In the genomic region with DNA sequence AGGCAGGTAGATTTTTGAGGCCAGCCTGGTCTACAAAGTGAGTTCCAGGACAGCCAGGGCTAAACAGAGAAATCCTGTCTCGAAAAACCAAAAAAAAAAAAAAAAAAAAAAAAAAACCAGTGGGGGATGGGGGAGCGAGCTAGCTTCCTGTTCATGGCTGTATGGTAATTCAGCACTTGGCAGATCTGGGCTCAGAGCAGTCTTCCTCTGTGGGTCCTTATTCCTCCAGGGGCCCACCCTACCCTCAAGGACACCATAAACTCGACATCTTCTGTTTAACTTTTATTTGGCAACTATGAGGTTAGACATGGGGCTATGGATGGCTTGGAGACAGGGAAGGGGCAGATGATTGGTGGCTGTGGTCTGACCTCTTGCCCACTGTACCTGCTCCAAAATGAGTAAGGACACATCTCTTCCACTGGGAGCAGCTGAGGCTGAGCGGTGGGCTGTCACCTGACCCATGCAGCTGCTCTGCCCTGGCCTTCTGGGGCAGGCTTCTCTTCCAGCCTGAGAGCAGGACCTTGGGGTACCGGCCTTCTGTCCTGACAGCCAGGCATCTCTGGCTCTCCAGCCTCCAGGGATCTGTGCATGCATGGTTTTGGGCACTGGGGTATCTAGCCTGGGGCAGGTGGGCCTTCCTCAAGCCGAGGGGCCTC, we compare ENCODE assay signal across 9 mouse cellular contexts. TPM values are rescaled to one million over a fixed set of nuclear protein-coding genes. Genes with fewer than 3 reads are reported as not detected.
DNase-seq lines count a peak whose midpoint lies in the region; ATAC-seq lines count a peak whose summit lies in the region.
"Had no signal": no experiment of that assay in that cellular context is flagged by ENCODE, and none has a peak within 500 bp of the region (broad histone marks: within the 10 kb centered on the region; RNA-seq: fewer than 3 reads in every experiment).

No protein-coding gene starts in this region.

- ATAC-seq in heart, embryonic 13.5 days (ENCODE audit: extremely low read depth, insufficient number of reproducible peaks, low FRiP score, low TSS enrichment): no peak
- no peak for ATAC-seq in intestine, embryonic 16.5 days

- H3K4me1 ChIP-seq in heart, embryonic 13.5 days: peaks cover 46% of the 10 kb centered on the region
- peaks cover 40% of the 10 kb centered on the region for H3K4me1 ChIP-seq in intestine, embryonic 16.5 days (ENCODE audit: control insufficient read depth, insufficient read depth, low read length)

- H3K4me3 ChIP-seq in heart, embryonic 13.5 days: no peak overlapping the region
- no peak overlapping the region for H3K4me3 ChIP-seq in intestine, embryonic 16.5 days (ENCODE audit: low read length)

- no peaks in the 10 kb centered on the region for H3K9me3 ChIP-seq in heart, embryonic 13.5 days
- H3K9me3 ChIP-seq in intestine, embryonic 16.5 days (ENCODE audit: control insufficient read depth, low read length): no peaks in the 10 kb centered on the region
- H3K9me3 ChIP-seq: neural tube, embryonic 15.5 days had no signal

- no peak overlapping the region for H3K27ac ChIP-seq in heart, embryonic 13.5 days (replicated peaks)
- no peak overlapping the region for H3K27ac ChIP-seq in intestine, embryonic 16.5 days (ENCODE audit: low read length)

- DNase-seq in heart, adult 8-10 months (ENCODE audit: low spot score): no peak
- DNase-seq in thymus, postnatal 0 days (ENCODE audit: low spot score): peak; percentile 39
- no peak for DNase-seq in thymus, postnatal 36 days
- peak; percentile 71 for DNase-seq in naive thymus-derived CD4-positive, alpha-beta T cell, adult 2 months (ENCODE audit: low read depth)
- no peak for DNase-seq in layer of hippocampus, adult 9-10 months (ENCODE audit: low spot score)
- no peak for DNase-seq in left cerebral cortex, postnatal 4 days

- intact Hi-C loops in left cerebral cortex, postnatal 4 days (cut with DNase I): no loop called here

- H3K4me2 ChIP-seq in heart, embryonic 13.5 days: peak overlapping the region; percentile 93; the same call in 1 of the 2 replicates
- H3K4me2 ChIP-seq in intestine, embryonic 16.5 days (ENCODE audit: low read depth, low read length): no peak overlapping the region

- H3K27me3 ChIP-seq in heart, embryonic 13.5 days (replicated peaks): peaks cover 52% of the 10 kb centered on the region
- H3K27me3 ChIP-seq in intestine, embryonic 16.5 days (replicated peaks; ENCODE audit: control insufficient read depth, insufficient read depth, low read length): peaks cover 4% of the 10 kb centered on the region

- WGBS in heart, embryonic 13.5 days: 68% methylated on average over 6 of the region's 6 CpGs
- 72% methylated on average over 6 of the region's 6 CpGs for WGBS in intestine, embryonic 16.5 days

- peaks cover 20% of the 10 kb centered on the region for H3K36me3 ChIP-seq in heart, embryonic 13.5 days
- peaks cover 8% of the 10 kb centered on the region; the same call in 1 of the 2 replicates for H3K36me3 ChIP-seq in intestine, embryonic 16.5 days (ENCODE audit: control insufficient read depth, insufficient read depth, low read length)

- no peak overlapping the region for H3K9ac ChIP-seq in heart, embryonic 13.5 days
- peak overlapping the region; percentile 29; the same call in 1 of the 2 replicates for H3K9ac ChIP-seq in intestine, embryonic 16.5 days (ENCODE audit: low read depth, low read length)

RNA-seq across cellular contexts. Expression of gene 2310011J03Rik, which starts 0.8 kb away (rescaled TPM):
- 36.0 and 36.6 TPM in 2 replicates for polyA plus RNA-seq in heart, embryonic 13.5 days (2015; fragmentation: Nextera tagmentation; extraction: Ambion mirVana)
- 10 to 100 TPM; 14.3 to 19.8 (median 16.3) TPM for total RNA-seq in heart, adult 8-10 months (2022)
- 72.7 and 81.1 TPM in 2 replicates for polyA plus RNA-seq in thymus, postnatal 0 days (2015; fragmentation: Nextera tagmentation; extraction: Ambion mirVana)
- polyA plus RNA-seq in intestine, embryonic 16.5 days (2015; fragmentation: Nextera tagmentation; extraction: Ambion mirVana): 60.4 and 64.3 TPM in 2 replicates
- 10 to 100 TPM; 13.6 to 14.2 TPM for total RNA-seq in left cerebral cortex, postnatal 4 days (2021)

RNA-seq across cellular contexts. Expression of gene Pcsk4, which starts 8.2 kb away (rescaled TPM):
- polyA plus RNA-seq in heart, embryonic 13.5 days (2015; fragmentation: Nextera tagmentation; extraction: Ambion mirVana): 1.8 and 2.1 TPM in 2 replicates
- 1 to 10 TPM; 1.7 to 3.1 (median 2.7) TPM for total RNA-seq in heart, adult 8-10 months (2022)
- polyA plus RNA-seq in thymus, postnatal 0 days (2015; fragmentation: Nextera tagmentation; extraction: Ambion mirVana): 4.4 and 4.6 TPM in 2 replicates
- polyA plus RNA-seq in intestine, embryonic 16.5 days (2015; fragmentation: Nextera tagmentation; extraction: Ambion mirVana): 10.8 and 12.9 TPM in 2 replicates
- 10 to 100 TPM in 1 of 2 experiments, 1 to 10 TPM in 1; 8.1 to 10.5 TPM for total RNA-seq in left cerebral cortex, postnatal 4 days (2021)

RNA-seq across cellular contexts. Expression of gene Reep6, which starts 8.6 kb away (rescaled TPM):
- polyA plus RNA-seq in heart, embryonic 13.5 days (2015; fragmentation: Nextera tagmentation; extraction: Ambion mirVana): 2.6 and 4.4 TPM in 2 replicates
- 1 to 10 TPM; 3.1 to 7.6 (median 5.0) TPM for total RNA-seq in heart, adult 8-10 months (2022)
- polyA plus RNA-seq in thymus, postnatal 0 days (2015; fragmentation: Nextera tagmentation; extraction: Ambion mirVana): 0.26 and 0.30 TPM in 2 replicates
- 255 and 314 TPM in 2 replicates for polyA plus RNA-seq in intestine, embryonic 16.5 days (2015; fragmentation: Nextera tagmentation; extraction: Ambion mirVana)
- 10 to 100 TPM; 13.3 to 14.8 TPM for total RNA-seq in left cerebral cortex, postnatal 4 days (2021)

RNA-seq across cellular contexts. Expression of gene Apc2, which starts 25.4 kb away (rescaled TPM):
- polyA plus RNA-seq in heart, embryonic 13.5 days (2015; fragmentation: Nextera tagmentation; extraction: Ambion mirVana): 0.90 and 0.94 TPM in 2 replicates
- total RNA-seq in heart, adult 8-10 months (2022): 1 to 10 TPM; 2.2 to 3.1 (median 2.2) TPM
- 0.10 and 0.24 TPM in 2 replicates for polyA plus RNA-seq in thymus, postnatal 0 days (2015; fragmentation: Nextera tagmentation; extraction: Ambion mirVana)
- polyA plus RNA-seq in intestine, embryonic 16.5 days (2015; fragmentation: Nextera tagmentation; extraction: Ambion mirVana): 2.4 and 3.1 TPM in 2 replicates
- total RNA-seq in left cerebral cortex, postnatal 4 days (2021): 100 to 1,000 TPM; 398 to 400 TPM

RNA-seq across cellular contexts. Expression of gene Adamtsl5, which starts 27.1 kb away (rescaled TPM):
- 6.5 and 8.3 TPM in 2 replicates for polyA plus RNA-seq in heart, embryonic 13.5 days (2015; fragmentation: Nextera tagmentation; extraction: Ambion mirVana)
- 100 to 1,000 TPM in 2 of 4 experiments, 10 to 100 TPM in 2; 87.9 to 109 (median 99.6) TPM for total RNA-seq in heart, adult 8-10 months (2022)
- 1.0 and 1.1 TPM in 2 replicates for polyA plus RNA-seq in thymus, postnatal 0 days (2015; fragmentation: Nextera tagmentation; extraction: Ambion mirVana)
- 28.2 and 37.2 TPM in 2 replicates for polyA plus RNA-seq in intestine, embryonic 16.5 days (2015; fragmentation: Nextera tagmentation; extraction: Ambion mirVana)
- total RNA-seq in left cerebral cortex, postnatal 4 days (2021): under 1 TPM; 0.56 to 0.72 TPM

Comparison
In these comparisons a context has a peak if more than half of its experiments do, and no peak if none do; other contexts are left out.
1. DNase-seq: peak in thymus, postnatal 0 days (single experiment) and naive thymus-derived CD4-positive, alpha-beta T cell, adult 2 months (single experiment); none in heart, adult 8-10 months (single experiment), thymus, postnatal 36 days (0 of 2), layer of hippocampus, adult 9-10 months (single experiment) and left cerebral cortex, postnatal 4 days (single experiment).
2. RNA of gene Reep6, which starts 8.6 kb away (polyA plus RNA-seq): 255 to 314 TPM in intestine, embryonic 16.5 days; 2.6 to 4.4 TPM in heart, embryonic 13.5 days and 0.26 to 0.30 TPM in thymus, postnatal 0 days; every median in the first group is over 10 times any median in the second.